Mouse (Mus musculus) heart, adult 11 months (tissue): ENCODE measurements at regions not wholly inside any gene's neighbourhood (a gene's known extent, or its start where the extent isn't known, plus 50 kb on each side); places are given as distances from the start of the nearest gene placed in this dataset.
A peak's percentile ranks its signal among the peaks of the same experiment; 100 is the strongest.
"Not testable (repeated sequence)": the region's sequence is repeated elsewhere in the genome, so short reads cannot be mapped to it uniquely, and the experiment has no call there.

Source experiments
- DNase-seq: peaks from one replicate; pipeline ENCODE4 v3.0.0; 2022

GRCm38 (mm10) chr16:50533881-50534280, 57.1 kb downstream of the Ccdc54 start:
- DNase-seq, result no peak

- peak; percentile 98 for DNase-seq
Measured at GRCm38 (mm10) chr16:50529511-50530416, 61.2 kb downstream of the Ccdc54 start.

GRCm38 (mm10) chr16:50528677-50529510, 62.1 kb downstream of the Ccdc54 start:
- peak; percentile 99 for DNase-seq

- DNase-seq, result no peak
Measured at GRCm38 (mm10) chr16:50528355-50528676, 62.6 kb downstream of the Ccdc54 start.

GRCm38 (mm10) chr16:50526930-50527329, 64.0 kb downstream of the Ccdc54 start:
- not testable (repeated sequence) for DNase-seq

- DNase-seq, result no peak
Measured at GRCm38 (mm10) chr16:50525934-50526366, 65.0 kb downstream of the Ccdc54 start.

GRCm38 (mm10) chr16:50525504-50525903, 65.5 kb downstream of the Ccdc54 start:
- DNase-seq, result no peak

GRCm38 (mm10) chr16:50519610-50520009, 71.3 kb downstream of the Ccdc54 start:
- peak; percentile 78 for DNase-seq

- DNase-seq, result peak; percentile 79
Measured at GRCm38 (mm10) chr16:50516579-50516978, 74.4 kb downstream of the Ccdc54 start.

- DNase-seq, result peak; percentile 21
Measured at GRCm38 (mm10) chr16:50515039-50515438, 75.9 kb downstream of the Ccdc54 start.

GRCm38 (mm10) chr16:50512080-50512479, 78.9 kb downstream of the Ccdc54 start:
- peak; percentile 67 for DNase-seq

GRCm38 (mm10) chr16:50509529-50509895, 77.3 kb upstream of the Bbx start:
- DNase-seq, result peak; percentile 15

- DNase-seq, result peak; percentile 56
Measured at GRCm38 (mm10) chr16:50508673-50509528, 76.7 kb upstream of the Bbx start.

- peak; percentile 34 for DNase-seq
Measured at GRCm38 (mm10) chr16:50504619-50505018, 72.4 kb upstream of the Bbx start.

GRCm38 (mm10) chr16:50498909-50499308, 66.7 kb upstream of the Bbx start:
- DNase-seq, result no peak

- no peak for DNase-seq
Measured at GRCm38 (mm10) chr16:50493662-50494061, 61.5 kb upstream of the Bbx start.

- peak; percentile 35 for DNase-seq
Measured at GRCm38 (mm10) chr16:50489244-50489643, 57.1 kb upstream of the Bbx start.

- peak; percentile 44 for DNase-seq
Measured at GRCm38 (mm10) chr16:50482360-50482786, 50.2 kb upstream of the Bbx start.
